Mouse (Mus musculus) cerebellum, adult 9-10 months (tissue): ENCODE results near the gene L3mbtl2.
A peak's percentile ranks its signal among the peaks of the same experiment; 100 is the strongest.
"Not testable (repeated sequence)": the region's sequence is repeated elsewhere in the genome, so short reads cannot be mapped to it uniquely, and the experiment has no call there.

Experiments
- DNase-seq: peaks from one replicate; pipeline ENCODE4 v3.0.0; 2022

The L3mbtl2 gene

DNA sequence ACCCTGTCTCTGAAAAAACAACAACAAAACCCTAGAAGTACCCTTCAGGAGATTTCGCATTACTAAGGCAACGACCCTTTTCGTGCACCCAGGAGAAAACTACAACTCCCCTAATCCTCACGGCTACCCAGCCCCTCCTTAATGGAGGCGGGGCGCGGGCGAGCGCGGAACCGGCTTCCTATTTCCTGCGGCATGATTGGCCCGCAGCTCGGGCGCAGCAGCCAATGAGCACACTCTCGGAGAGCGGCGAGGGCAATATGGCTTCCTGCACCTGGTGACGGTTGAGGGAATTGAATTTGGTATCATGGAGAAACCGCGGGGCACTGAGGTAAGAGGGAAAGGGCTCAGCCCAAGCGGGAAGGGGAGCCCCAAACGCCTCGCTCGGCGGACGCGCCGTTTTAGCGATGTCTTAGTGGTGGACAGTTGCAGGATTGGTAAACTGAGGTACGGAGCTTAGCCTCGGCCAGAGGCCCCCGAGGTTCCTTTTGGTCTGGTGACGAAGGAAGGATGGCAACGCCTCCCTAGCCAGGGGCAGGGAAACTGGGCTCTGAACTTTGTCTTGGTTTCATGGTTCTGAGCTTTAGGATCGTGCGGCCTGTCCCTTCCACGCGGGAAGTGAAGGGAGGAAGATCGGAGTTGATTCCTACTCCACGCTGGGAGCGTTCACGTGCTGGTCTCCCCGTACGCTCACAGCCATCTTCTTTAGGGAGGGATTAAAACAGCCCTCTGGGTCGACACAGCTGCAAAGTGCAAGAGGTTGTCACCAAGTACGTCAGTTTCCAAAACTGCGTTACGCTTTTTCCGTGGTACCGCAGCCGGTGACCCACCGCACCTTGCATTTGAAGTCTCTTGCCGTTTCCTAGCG, at the start of gene L3mbtl2:
L3mbtl2 (plus strand) TSS at position 193 of the 865 bp plus-strand sequence.
- peak; percentile 88 for DNase-seq

DNA sequence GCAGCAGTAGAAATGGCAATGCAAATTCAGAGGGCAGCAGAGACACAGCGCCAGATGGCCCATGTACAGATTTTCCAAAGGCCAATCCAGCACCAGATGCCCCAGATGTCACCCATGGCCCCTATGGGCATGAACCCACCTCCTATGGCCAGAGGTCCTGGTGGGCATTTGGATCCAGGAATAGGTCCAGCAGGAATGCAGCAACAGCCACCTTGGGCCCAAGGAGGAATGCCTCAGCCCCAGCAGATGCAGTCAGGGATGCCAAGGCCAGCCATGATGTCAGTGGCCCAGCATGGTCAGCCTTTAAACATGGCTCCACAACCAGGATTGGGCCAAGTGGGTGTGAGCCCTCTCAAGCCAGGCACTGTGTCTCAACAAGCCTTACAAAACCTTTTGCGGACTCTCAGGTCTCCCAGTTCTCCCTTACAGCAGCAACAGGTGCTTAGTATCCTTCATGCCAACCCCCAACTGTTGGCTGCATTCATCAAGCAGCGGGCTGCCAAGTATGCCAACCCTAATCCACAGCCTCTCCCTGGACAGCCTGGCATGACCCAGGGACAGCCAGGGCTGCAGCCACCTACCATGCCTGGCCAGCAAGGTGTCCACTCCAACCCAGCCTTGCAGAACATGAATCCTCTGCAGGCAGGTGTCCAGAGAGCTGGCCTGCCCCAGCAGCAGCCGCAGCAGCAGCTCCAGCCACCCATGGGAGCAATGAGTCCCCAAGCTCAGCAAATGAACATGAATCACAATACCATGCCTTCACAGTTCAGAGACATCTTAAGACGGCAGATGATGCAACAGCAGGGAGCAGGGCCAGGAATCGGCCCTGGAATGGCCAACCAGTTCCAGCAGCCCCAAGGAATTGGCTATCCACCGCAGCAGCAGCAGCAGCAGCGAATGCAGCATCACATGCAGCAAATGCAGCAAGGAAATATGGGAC, 13.9 kb upstream of the L3mbtl2 start:
- DNase-seq: peak; percentile 77

DNA sequence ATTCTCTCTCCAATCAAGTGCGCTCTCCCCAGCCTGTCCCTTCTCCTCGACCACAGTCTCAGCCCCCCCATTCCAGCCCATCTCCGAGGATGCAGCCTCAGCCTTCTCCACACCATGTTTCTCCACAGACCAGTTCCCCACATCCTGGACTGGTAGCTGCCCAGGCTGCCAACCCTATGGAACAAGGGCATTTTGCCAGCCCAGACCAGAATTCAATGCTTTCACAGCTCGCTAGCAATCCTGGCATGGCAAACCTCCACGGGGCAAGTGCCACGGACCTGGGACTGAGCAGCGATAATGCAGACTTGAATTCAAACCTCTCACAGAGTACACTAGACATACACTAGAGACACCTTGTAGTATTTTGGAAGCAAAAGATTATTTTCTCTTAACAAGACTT, 13.1 kb upstream of the L3mbtl2 start:
- DNase-seq: peak; percentile 87

DNA sequence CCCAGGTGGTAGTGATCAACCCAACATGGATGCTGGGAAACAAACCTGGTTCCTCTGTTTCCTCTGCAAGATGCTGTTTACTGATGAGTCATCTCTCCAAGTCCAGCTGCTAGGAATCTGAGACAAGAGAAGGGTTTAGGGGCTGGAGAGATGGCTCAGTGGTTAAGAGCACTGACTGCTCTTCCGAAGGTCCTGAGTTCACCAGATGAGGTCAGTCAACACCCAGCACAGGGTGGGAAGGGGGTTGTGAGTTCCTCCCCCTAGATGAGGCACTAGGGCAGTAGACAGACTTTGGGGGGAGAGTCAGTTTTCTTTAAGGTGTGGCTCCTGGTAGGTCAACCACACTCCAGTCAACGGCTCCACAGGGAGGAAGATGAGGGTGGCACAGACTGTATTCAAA, 2.0 kb upstream of the L3mbtl2 start:
- no peak for DNase-seq

DNA sequence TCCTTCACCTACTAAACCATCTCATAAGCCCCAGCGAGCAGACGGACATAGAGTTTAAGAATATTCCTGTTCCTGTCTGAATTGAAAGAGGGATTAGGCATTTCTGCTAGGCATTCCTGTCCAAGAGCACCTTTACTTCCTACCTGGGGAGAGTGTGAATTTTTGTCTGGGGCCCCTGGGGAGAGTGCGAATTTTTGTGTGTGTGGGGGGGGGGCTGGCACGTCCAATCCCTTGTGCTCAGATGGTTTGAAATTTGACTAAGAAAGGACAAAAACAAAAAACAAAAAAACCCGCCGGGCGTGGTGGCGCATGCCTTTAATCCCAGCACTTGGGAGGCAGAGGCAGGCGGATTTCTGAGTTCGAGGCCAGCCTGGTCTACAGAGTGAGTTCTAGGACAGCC, 408 bp upstream of the L3mbtl2 start:
- peak; percentile 24 for DNase-seq

DNA sequence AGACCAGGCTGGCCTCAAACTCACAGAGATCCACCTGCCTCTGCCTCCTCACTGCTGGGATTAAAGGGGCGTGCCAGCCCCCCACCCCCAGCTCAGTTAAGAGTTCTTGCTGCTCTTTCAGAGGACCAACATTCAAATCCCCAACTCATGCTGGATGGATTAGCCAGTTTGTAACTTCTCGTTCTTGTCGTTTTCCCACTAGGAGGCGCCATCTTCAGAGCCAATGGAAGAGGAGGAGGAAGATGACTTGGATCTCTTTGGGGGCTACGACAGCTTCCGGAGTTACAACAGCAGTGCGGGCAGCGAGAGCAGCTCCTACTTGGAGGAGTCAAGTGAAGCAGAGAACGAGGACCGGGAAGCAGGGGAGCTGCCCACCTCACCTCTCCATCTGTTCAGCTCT, 3.3 kb downstream of the L3mbtl2 start:
- DNase-seq: no peak

DNA sequence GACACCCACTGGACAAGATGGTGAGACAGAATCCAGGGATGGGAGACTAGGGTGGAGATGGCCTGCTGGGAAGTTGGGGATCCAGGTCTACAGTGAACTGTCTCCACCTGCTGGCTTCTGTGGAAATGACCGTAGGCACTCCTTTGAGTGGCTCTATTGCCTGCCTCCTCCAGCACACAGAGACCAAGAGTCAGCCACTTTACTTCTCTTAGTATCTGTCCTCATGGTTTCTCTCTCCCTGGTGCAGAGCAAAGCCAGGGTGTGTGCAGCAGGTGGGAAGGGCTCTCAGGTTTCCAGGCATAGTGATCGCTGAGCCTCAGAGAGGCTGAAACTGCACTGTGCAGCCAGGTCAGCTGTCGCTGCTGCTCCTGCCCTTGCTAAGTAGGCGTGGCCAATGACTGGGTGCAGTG, 6.5 kb downstream of the L3mbtl2 start:
- peak; percentile 38 for DNase-seq

DNA sequence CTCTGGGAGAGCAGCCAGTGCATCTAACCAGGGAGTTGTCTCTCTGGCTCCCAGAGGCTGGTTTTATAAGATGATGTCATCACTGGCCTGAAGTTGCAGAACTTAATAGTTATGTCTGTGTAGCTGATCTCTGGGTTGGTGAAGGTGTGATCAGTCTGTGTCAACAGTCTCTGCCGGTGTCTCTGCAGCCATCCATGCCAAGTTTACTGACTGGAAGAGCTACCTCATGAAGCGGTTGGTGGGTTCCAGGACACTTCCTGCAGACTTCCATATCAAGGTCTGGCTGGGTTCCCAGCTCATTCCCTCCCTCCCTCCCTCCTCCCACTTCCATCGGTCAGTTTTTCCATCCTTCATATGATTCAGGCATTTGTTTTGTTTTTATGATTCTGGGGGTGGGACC, 12.9 kb downstream of the L3mbtl2 start:
- DNase-seq: no peak

DNA sequence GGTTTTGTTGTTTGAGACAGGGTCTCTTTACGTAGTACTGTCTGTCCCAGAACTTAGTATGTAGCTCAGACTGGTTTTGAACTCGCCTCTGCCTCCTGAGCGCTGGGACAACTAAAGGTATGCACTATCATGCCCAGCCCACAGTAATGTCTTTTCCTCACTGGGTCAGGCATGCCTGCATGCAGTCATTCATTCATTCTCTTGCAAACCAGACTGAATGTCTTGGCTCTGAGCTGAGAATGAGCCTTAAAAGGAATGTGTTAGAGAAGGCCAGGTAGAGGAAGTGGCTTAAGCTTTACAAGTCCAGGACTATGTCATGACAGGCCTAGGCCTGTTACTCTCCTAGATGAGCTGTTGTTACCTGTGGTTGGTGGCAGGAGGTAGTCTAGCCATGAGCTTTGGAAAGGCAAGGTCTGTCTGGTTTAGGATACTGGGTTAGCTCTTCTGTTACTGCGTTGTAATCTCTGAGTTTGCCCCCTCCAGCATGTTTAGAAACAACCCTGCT, 16.7 kb downstream of the L3mbtl2 start:
- no peak for DNase-seq

DNA sequence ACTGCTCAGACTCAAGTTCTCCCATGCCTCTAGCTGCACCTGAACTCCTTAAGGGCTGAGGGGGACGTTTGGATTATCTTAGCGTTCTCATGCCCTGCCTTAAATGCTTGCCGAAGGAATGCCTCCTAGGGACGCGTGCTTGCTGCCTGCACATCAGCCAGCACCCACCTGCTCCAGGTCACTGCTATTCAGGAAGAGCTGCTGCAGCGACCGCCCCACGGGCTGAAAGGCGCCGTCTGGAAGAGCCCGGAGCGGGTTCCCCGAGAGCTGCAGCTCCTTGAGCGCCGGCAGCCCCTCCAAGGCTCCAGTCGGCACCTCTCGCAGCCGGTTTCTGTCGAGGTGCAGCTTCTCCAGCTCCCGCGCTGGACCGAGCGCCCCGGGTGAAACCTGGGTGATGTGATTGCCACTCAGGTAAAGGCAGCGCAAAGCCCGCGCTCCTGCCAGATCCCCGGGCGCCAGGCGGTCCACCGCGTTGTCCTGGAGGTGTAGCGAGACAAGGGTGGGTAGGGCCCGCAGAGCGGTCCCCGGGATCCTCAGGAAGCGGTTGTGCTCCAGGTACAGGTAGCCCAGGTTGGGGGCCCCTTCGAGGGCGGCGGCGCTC, 29.8 kb downstream of the L3mbtl2 start:
- DNase-seq: no peak

DNA sequence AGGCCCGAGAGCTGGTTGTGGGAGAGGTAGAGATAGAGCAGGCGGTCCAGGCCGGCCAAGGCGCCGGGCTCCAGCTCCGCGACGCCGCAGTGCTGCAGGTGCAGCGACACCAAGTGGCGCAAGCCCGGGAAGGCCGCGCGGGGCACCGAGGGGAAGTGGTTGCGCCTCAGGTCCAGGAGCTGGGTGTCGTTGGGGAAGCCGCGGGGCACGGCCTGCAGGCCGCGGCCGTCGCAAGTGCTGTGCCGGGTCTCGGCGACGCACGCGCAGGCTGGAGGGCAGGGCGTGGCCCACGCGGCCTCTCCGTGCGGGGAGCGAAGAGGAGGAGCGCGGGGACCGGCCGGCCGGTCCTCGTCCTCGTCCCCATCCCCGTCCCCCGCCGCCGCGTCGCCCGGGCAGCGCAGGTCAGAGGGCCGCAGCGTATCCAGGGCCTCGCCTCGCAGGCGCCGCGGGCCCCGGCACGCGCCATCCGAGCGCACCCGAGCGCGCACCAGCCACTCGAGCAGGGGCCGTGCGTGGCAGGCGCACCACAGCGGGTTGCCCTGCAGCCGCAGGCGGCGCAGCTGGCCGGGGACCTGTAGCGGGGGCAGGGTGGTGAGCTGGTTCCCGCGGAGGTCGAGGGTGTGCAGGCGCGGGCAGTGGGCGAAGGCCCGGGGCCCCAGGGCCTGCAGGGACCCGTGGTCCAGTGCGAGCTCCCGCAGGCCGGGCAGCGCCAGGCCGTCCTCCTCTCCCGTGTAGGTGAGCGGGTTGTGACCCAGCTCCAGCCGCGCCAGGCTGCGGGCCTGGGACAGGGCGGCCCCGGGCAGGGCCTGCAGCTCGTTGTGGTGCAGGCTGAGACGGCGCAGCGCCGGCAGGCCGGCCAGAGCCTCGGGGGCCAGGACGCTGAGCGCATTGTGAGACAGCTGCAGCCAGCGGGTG, 30.5 kb downstream of the L3mbtl2 start:
- DNase-seq: peak; percentile 86

DNA sequence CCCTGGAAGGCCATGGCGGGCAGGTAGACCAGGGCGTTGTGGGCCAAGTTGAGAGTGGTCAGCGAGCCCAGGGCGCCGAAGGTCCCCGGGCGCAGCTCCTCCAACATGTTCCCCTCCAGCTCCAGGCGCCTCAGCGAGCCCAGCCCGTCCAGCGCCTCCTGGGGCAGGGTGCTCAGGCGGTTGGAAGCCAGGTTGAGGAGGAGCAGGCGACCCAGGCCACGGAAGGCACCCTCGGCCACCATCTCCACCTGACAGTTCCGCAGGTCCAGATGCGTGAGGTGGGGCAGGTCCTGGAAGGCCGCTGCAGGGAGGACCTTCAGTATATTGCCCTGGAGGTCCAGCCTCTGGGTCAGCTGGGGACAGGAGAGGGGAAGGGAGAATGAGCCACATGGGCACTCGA, 31.2 kb downstream of the L3mbtl2 start:
- DNase-seq: no peak

DNA sequence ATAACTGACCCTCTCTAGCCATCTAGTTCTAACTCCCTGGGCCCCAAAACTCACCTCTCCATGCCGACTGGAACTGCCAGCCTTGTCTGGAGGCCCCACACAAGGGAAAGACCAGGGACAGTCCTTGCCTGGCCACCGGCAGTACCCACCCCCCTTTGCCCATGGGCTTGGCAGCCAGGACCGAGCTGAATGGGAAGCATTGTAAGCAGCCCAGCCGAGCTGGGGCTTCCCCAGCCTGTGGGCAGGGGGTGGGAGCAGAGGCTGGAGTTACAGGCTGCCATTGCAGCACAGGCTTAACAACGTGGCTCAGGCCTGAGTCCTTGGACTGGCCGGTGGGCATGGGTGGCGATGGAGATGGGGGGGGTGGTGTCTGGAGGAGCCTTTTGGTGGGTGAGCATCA, 33.5 kb downstream of the L3mbtl2 start, which contains the start of gene Chadl:
Chadl (minus strand) TSS at position 113 of the 400 bp plus-strand sequence.
- no peak for DNase-seq

DNA sequence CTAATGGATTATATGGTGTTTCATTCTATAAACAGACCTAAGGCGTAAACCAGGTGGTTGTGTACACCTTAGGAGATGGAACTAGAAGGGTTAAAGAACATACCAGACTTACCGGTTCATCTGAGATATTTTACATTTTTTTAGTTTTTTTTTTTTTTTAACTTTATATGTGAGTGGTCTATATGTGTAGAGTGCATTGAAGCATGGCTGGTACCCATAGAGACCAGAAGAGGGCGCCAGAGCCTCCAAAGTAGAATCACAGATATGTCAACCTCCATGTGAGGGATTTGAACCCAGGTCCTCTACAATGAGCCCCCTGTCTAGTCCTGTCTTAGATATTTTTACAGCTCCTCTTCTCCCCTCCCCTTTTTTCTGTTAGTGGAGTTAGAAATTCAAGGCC, 34.2 kb downstream of the L3mbtl2 start:
- DNase-seq: peak; percentile 62

DNA sequence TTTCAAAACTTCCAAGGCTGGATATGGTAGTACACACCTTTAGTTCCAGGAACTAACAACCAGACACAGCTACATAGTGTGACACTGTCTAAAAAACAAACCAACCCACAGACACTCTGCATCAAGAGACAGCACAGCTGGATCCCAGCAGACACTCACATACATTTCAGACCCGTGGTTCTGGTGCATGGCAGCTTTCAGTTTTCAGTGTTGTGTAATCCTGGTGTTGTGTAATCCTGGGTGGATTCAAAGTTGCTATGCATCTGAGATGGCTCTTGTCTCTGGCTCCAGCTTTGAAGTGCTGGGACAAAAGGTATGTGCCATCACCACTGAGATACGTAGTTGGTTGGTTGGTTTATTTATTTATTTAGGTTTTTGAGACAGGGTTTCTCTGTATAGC, 34.8 kb downstream of the L3mbtl2 start:
- DNase-seq: no peak

DNA sequence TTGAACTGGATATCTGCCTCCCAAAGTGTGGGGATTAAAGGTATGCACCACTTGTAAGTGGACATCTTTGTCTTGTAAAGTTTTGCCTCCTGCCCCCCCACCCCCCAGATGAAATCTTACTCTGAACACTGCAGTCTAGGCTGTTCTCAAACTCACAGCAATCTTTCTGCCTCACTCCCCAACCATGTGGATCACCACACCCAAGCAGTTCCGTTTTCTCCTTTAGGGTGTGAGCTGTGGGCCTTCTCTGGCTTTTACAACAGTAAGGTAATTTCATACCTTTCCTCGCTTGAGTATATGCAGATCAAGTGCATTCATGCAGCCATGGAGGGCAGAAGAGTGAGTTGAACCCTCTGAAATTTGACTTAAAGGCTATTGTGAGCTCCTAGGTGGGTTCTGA, 36.5 kb downstream of the L3mbtl2 start:
- no peak for DNase-seq

DNA sequence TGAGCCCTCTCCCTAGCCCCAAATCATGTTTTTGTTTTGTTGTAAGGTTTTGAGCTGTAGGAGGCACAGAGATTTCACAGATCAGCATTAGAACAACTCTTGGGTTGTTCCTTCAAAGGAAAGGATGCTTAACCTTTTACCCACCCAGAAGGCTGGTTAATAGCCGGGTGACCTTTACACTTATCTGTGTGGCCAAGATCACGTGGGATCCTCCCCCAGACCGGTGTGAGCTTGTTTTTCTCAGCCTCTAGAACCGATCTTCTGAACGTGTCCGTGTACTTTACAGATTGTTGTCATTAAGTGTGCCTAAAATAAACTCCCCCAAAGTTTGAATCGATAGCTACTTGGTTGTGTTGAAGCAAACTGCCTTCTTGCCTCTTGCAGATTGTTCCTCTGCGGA, 36.9 kb downstream of the L3mbtl2 start:
- no peak for DNase-seq

DNA sequence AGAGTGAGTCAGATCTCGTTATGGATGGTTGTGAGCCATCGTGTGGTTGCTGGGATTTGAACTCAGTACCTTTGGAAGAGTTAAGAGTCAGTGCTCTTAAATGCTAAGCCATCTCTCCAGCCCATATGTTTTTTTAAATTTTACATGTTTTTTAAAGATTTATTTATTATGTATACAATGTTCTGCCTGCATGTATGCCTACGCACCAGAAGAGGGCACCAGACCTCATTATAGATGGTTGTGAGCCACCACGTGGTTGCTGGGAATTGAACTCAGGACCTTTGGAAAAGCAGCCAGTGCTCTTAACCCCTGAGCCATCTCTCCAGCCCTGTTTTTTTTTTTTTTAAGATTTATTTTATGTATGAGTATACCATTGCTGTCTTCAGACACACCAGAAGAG, 37.7 kb downstream of the L3mbtl2 start:
- not testable (repeated sequence) for DNase-seq

DNA sequence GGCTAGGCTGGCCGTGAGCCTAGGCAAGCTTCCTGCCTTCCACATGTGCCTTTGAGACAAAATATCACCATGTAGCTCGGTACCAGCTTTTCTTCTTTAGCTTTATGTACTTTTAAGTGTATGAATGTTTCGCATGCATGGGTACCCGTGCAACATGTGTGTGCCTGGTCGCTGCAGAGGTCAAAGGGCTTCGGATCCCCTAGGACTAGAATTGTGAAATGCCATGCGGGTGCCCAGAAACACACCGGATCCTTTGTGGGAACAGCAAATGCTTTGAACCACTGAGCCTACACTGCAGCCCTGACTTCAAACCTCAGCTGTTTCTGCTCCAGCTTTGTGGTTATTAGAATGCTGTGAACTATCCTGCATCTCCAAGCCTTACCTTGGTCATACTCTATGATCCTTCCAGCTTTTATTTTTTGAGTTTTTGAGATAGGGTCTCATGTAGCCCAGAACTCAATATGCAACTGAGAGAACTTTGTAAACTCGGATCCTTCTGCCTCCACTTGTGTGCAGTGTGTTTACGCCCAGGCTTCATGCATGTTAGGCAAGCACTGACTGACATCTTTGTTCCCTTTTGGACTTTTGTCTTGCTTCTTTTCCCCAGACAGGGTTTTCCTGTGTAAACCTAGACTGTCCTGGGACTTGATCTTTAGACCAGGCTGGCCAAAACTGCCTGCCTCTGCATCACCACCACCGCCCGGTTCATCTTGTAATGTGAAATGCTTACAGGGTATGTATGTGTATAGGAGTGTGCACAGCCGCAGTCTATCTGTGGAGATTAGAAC, 38.8 kb downstream of the L3mbtl2 start:
- no peak for DNase-seq

DNA sequence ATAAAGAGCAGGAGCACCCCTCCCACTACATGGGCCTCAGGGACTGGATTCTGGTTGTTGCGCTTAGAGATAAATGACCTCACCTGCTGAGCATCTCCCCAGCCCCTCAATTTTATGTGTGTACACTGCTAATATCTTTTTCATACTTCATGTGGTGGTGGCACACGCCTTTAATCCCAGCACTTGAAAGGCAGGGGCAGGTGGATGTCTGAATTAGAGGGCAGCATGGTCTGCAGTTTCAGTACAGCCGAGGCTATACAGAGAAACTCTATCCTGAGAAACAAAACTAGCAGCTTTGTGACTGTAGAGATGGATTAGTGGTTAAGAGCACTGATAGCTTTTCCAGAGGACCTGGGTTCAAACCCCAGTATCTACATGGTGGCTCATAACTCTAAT, 39.4 kb downstream of the L3mbtl2 start:
- DNase-seq: no peak

DNA sequence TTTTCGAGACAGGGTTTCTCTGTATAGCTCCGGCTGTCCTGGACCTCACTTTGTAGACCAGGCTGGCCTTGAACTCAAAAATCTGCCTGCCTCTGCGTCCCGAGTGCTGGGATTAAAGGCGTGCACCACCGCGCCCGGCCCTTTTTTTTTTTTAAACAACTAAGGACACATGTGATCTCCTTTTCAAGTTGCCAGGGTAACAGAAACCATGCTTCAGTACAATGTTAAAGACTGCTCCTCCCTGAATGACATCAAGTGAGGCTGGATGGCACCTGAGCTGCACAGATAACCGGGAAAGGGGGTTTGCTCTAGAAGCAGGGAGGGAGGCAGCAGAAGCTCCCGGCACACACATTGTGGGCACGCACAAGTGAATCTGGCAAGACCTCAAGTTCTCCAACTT, 45.3 kb downstream of the L3mbtl2 start:
- DNase-seq: no peak
